In the genomic region with DNA sequence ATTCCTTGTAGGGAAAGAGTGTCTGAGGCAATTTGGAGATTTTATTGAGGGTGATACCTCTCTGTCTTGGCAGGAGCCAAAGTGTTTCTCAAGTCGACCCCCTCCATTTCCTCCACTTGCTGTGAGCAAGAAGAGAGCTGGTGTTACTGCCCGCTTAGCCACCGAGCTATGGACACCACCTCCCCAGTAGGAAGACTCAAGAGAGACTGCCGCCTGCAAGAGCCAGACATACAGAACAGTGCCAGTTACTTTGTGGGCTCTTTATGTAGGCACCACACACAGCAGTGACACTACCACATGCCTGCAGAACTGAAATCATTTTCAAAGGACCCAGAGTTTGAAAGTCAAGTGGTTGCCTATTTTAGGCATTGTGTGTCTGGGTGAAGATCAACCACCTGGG, we compare ENCODE assay signal across 28 mouse cellular contexts. TPM values are rescaled to one million over a fixed set of nuclear protein-coding genes. Genes with fewer than 3 reads are reported as not detected.
DNase-seq lines count a peak whose midpoint lies in the region; ATAC-seq lines count a peak whose summit lies in the region.
"Had no signal": no experiment of that assay in that cellular context is flagged by ENCODE, and none has a peak within 500 bp of the region (broad histone marks: within the 10 kb centered on the region; RNA-seq: fewer than 3 reads in every experiment).

No protein-coding gene starts in this region.

- H3K9me3 ChIP-seq in forebrain, embryonic 11.5 days (ENCODE audit: control insufficient read depth, low read length) = no peaks in the 10 kb centered on the region
- H3K9me3 ChIP-seq in forebrain, embryonic 14.5 days (replicated peaks; ENCODE audit: control insufficient read depth, low read length) = no peaks in the 10 kb centered on the region
- H3K9me3 ChIP-seq in heart, embryonic 10.5 days = no peaks in the 10 kb centered on the region
- H3K9me3 ChIP-seq in liver, embryonic 11.5 days (ENCODE audit: control insufficient read depth, low read length) = no peaks in the 10 kb centered on the region
- no peaks in the 10 kb centered on the region for H3K9me3 ChIP-seq in liver, embryonic 12.5 days (replicated peaks)
- H3K9me3 ChIP-seq: embryonic facial prominence, embryonic 10.5 days; embryonic facial prominence, embryonic 13.5 days; forebrain, embryonic 13.5 days; heart, embryonic 12.5 days; heart, embryonic 15.5 days; hindbrain, embryonic 13.5 days had no signal

- H3K4me1 ChIP-seq in forebrain, embryonic 11.5 days (replicated peaks; ENCODE audit: control insufficient read depth, insufficient read depth, low read length) = no peaks in the 10 kb centered on the region
- no peaks in the 10 kb centered on the region for H3K4me1 ChIP-seq in forebrain, embryonic 14.5 days (ENCODE audit: control insufficient read depth, insufficient read depth, low read length)
- peaks cover 5% of the 10 kb centered on the region; the same call in 1 of the 2 replicates for H3K4me1 ChIP-seq in heart, embryonic 10.5 days
- H3K4me1 ChIP-seq in liver, embryonic 11.5 days (replicated peaks; ENCODE audit: control insufficient read depth, insufficient read depth, low read length) = peaks cover 5% of the 10 kb centered on the region
- H3K4me1 ChIP-seq in liver, embryonic 12.5 days = peaks cover 29% of the 10 kb centered on the region
- H3K4me1 ChIP-seq: embryonic facial prominence, embryonic 10.5 days; embryonic facial prominence, embryonic 13.5 days; forebrain, embryonic 13.5 days; hindbrain, embryonic 13.5 days had no signal

- no peak overlapping the region for H3K4me2 ChIP-seq in forebrain, embryonic 11.5 days (ENCODE audit: low read depth, low read length, severe bottlenecking)
- H3K4me2 ChIP-seq in forebrain, embryonic 14.5 days (ENCODE audit: low read length) = no peak overlapping the region
- H3K4me2 ChIP-seq in liver, embryonic 11.5 days = no peak overlapping the region
- H3K4me2 ChIP-seq in liver, embryonic 12.5 days = no peak overlapping the region
- H3K4me2 ChIP-seq: embryonic facial prominence, embryonic 13.5 days; forebrain, embryonic 13.5 days; heart, embryonic 12.5 days; heart, embryonic 15.5 days; hindbrain, embryonic 13.5 days had no signal

- H3K9ac ChIP-seq in forebrain, embryonic 11.5 days (ENCODE audit: low read length) = no peak overlapping the region
- H3K9ac ChIP-seq in forebrain, embryonic 14.5 days (ENCODE audit: low read length) = no peak overlapping the region
- H3K9ac ChIP-seq in liver, embryonic 11.5 days (ENCODE audit: low read depth, low read length) = no peak overlapping the region
- no peak overlapping the region for H3K9ac ChIP-seq in liver, embryonic 12.5 days
- H3K9ac ChIP-seq: embryonic facial prominence, embryonic 13.5 days; forebrain, embryonic 13.5 days; forebrain, postnatal 0 days; heart, embryonic 12.5 days; heart, embryonic 15.5 days; hindbrain, embryonic 13.5 days had no signal

- ATAC-seq in forebrain, embryonic 11.5 days (replicated peaks; ENCODE audit: low FRiP score) = no peak
- ATAC-seq in forebrain, embryonic 14.5 days = no peak
- no peak for ATAC-seq in liver, embryonic 11.5 days (replicated peaks; ENCODE audit: low FRiP score)
- ATAC-seq in liver, embryonic 12.5 days = no peak
- ATAC-seq: activated CD4-positive, CD25-positive, alpha-beta regulatory T cell, adult 4 months; forebrain, embryonic 13.5 days; forebrain, postnatal 0 days; hindbrain, embryonic 16.5 days; inflammation-experienced regulatory T-cells, adult 6 months had no signal

- H3K36me3 ChIP-seq in forebrain, embryonic 11.5 days (ENCODE audit: control insufficient read depth, insufficient read depth, low read length) = no peaks in the 10 kb centered on the region
- H3K36me3 ChIP-seq in forebrain, embryonic 14.5 days (ENCODE audit: control insufficient read depth, insufficient read depth, low read length) = no peaks in the 10 kb centered on the region
- no peaks in the 10 kb centered on the region for H3K36me3 ChIP-seq in heart, embryonic 10.5 days
- H3K36me3 ChIP-seq in liver, embryonic 11.5 days (ENCODE audit: control insufficient read depth, insufficient read depth, low read length) = no peaks in the 10 kb centered on the region
- H3K36me3 ChIP-seq in liver, embryonic 12.5 days = no peaks in the 10 kb centered on the region
- H3K36me3 ChIP-seq: heart, embryonic 12.5 days; heart, embryonic 15.5 days; hindbrain, embryonic 13.5 days had no signal

- peak; percentile 30 for DNase-seq in forebrain, embryonic 11.5 days (ENCODE audit: low spot score)
- DNase-seq in forebrain, embryonic 14.5 days (ENCODE audit: low spot score) = no peak
- peak; percentile 36 for DNase-seq in heart, embryonic 10.5 days (ENCODE audit: low spot score)
- no peak for DNase-seq in heart, postnatal 4 days
- peak; percentile 23 for DNase-seq in liver, embryonic 11.5 days (ENCODE audit: low spot score)
- peak; percentile 25 for DNase-seq in testis, postnatal 10 days (ENCODE audit: low spot score)
- no peak for DNase-seq in testis, postnatal 14 days (ENCODE audit: low spot score)
- DNase-seq: adrenal gland, adult 8-10 months; cerebellum, adult 11-12 months; cerebellum, adult 8-10 months; cerebellum, postnatal 10 days; cerebellum, postnatal 36 days; embryo, embryonic 11 days; forebrain, postnatal 0 days; gastrocnemius, postnatal 10 days; gastrocnemius, postnatal 36 days; heart, postnatal 10 days had no signal

- 94% methylated on average over 4 of the region's 4 CpGs for WGBS in forebrain, embryonic 11.5 days
- WGBS in forebrain, embryonic 14.5 days = 85% methylated on average over 4 of the region's 4 CpGs
- 88% methylated on average over 4 of the region's 4 CpGs for WGBS in heart, embryonic 10.5 days
- WGBS in liver, embryonic 11.5 days = 80% methylated on average over 4 of the region's 4 CpGs
- 80% methylated on average over 4 of the region's 4 CpGs for WGBS in liver, embryonic 12.5 days (ENCODE audit: insufficient replicate concordance)

- H3K27ac ChIP-seq in forebrain, embryonic 11.5 days (ENCODE audit: low read depth, low read length) = no peak overlapping the region
- no peak overlapping the region for H3K27ac ChIP-seq in forebrain, embryonic 14.5 days (ENCODE audit: low read depth, low read length)
- no peak overlapping the region for H3K27ac ChIP-seq in heart, embryonic 10.5 days
- no peak overlapping the region for H3K27ac ChIP-seq in liver, embryonic 11.5 days (ENCODE audit: low read depth, low read length)
- no peak overlapping the region for H3K27ac ChIP-seq in liver, embryonic 12.5 days
- H3K27ac ChIP-seq: embryonic facial prominence, embryonic 10.5 days; embryonic facial prominence, embryonic 13.5 days; forebrain, embryonic 13.5 days; heart, embryonic 15.5 days; hindbrain, embryonic 13.5 days had no signal

- H3K27me3 ChIP-seq in forebrain, embryonic 11.5 days (ENCODE audit: control insufficient read depth, insufficient read depth, low read length) = no peaks in the 10 kb centered on the region
- no peaks in the 10 kb centered on the region for H3K27me3 ChIP-seq in forebrain, embryonic 14.5 days (replicated peaks; ENCODE audit: control insufficient read depth, insufficient read depth, low read length)
- no peaks in the 10 kb centered on the region for H3K27me3 ChIP-seq in heart, embryonic 10.5 days (ENCODE audit: insufficient read depth, poor library complexity, severe bottlenecking)
- no peaks in the 10 kb centered on the region for H3K27me3 ChIP-seq in liver, embryonic 11.5 days (replicated peaks; ENCODE audit: control insufficient read depth, insufficient read depth, low read length)
- no peaks in the 10 kb centered on the region for H3K27me3 ChIP-seq in liver, embryonic 12.5 days (replicated peaks)
- H3K27me3 ChIP-seq: embryonic facial prominence, embryonic 13.5 days; forebrain, embryonic 13.5 days; heart, embryonic 12.5 days; heart, embryonic 15.5 days; hindbrain, embryonic 13.5 days had no signal

- no peak overlapping the region for H3K4me3 ChIP-seq in forebrain, embryonic 11.5 days (ENCODE audit: low read depth, low read length)
- H3K4me3 ChIP-seq in forebrain, embryonic 14.5 days (ENCODE audit: low read depth, low read length) = no peak overlapping the region
- H3K4me3 ChIP-seq in heart, embryonic 10.5 days = no peak overlapping the region
- no peak overlapping the region for H3K4me3 ChIP-seq in liver, embryonic 11.5 days (ENCODE audit: low read depth, low read length)
- H3K4me3 ChIP-seq in liver, embryonic 12.5 days = no peak overlapping the region
- H3K4me3 ChIP-seq: embryonic facial prominence, embryonic 10.5 days; embryonic facial prominence, embryonic 13.5 days; erythroblast, embryonic 14.5 days; forebrain, embryonic 13.5 days; heart, embryonic 12.5 days; heart, embryonic 15.5 days; hindbrain, embryonic 13.5 days had no signal

RNA-seq across cellular contexts. Expression of a gene that starts 48.1 kb away (rescaled TPM):
- 26.7 and 28.7 TPM in 2 replicates for polyA plus RNA-seq in forebrain, embryonic 11.5 days (2014; fragmentation: Nextera tagmentation; extraction: Ambion mirVana)
- polyA plus RNA-seq in forebrain, embryonic 14.5 days (2014; fragmentation: Nextera tagmentation; extraction: Ambion mirVana) = 7.3 and 7.7 TPM in 2 replicates
- 10.3 and 10.9 TPM in 2 replicates for polyA plus RNA-seq in heart, embryonic 10.5 days (2016; fragmentation: Nextera tagmentation; extraction: Ambion mirVana)
- 1 to 10 TPM; 1.7 to 2.5 TPM for total RNA-seq in heart, postnatal 4 days (2021)
- 19.0 and 19.2 TPM in 2 replicates for polyA plus RNA-seq in liver, embryonic 11.5 days (2014; fragmentation: Nextera tagmentation; extraction: Ambion mirVana)
- 18.6 and 18.7 TPM in 2 replicates for polyA plus RNA-seq in liver, embryonic 12.5 days (2016; fragmentation: Nextera tagmentation; extraction: Ambion mirVana)
- polyA plus RNA-seq: activated CD4-positive, CD25-positive, alpha-beta regulatory T cell, adult 4 months had no signal

RNA-seq across cellular contexts. Expression of a gene that starts 48.1 kb away (rescaled TPM):
- 46.5 and 51.9 TPM in 2 replicates for polyA plus RNA-seq in forebrain, embryonic 11.5 days (2014; fragmentation: Nextera tagmentation; extraction: Ambion mirVana)
- polyA plus RNA-seq in forebrain, embryonic 14.5 days (2014; fragmentation: Nextera tagmentation; extraction: Ambion mirVana) = 38.1 and 38.3 TPM in 2 replicates
- polyA plus RNA-seq in heart, embryonic 10.5 days (2016; fragmentation: Nextera tagmentation; extraction: Ambion mirVana) = 33.2 and 39.9 TPM in 2 replicates
- total RNA-seq in heart, postnatal 4 days (2021) = 1 to 10 TPM; 6.6 to 7.9 TPM
- polyA plus RNA-seq in liver, embryonic 11.5 days (2014; fragmentation: Nextera tagmentation; extraction: Ambion mirVana) = 89.3 and 94.7 TPM in 2 replicates
- polyA plus RNA-seq in liver, embryonic 12.5 days (2016; fragmentation: Nextera tagmentation; extraction: Ambion mirVana) = 74.4 and 76.2 TPM in 2 replicates

Comparison
In these comparisons a context has a peak if more than half of its experiments do, and no peak if none do; other contexts are left out.
1. DNase-seq: peak in forebrain, embryonic 11.5 days (single experiment), heart, embryonic 10.5 days (single experiment), liver, embryonic 11.5 days (single experiment) and testis, postnatal 10 days (single experiment); none in forebrain, embryonic 14.5 days (single experiment), heart, postnatal 4 days (single experiment) and testis, postnatal 14 days (single experiment).